Mouse (Mus musculus) limb, embryonic 10.5 days (tissue): ENCODE measurements around the gene Cfdp1. TPM values are rescaled to one million over a fixed set of nuclear protein-coding genes. Genes with fewer than 3 reads are reported as not detected.

Source experiments
- DNase-seq: peaks from one replicate; pipeline ENCODE4 v3.0.0-alpha.2; 2017; ENCODE audit warnings: low spot score
- H3K27ac ChIP-seq: fragments of 300-500 bp; sonication (generic); 2 replicates; pipeline ENCODE4 v1.5.1; 2016; ENCODE audit warnings: mild to moderate bottlenecking
- H3K27me3 ChIP-seq: fragments of 300-500 bp; sonication (generic); 2 replicates; pipeline ENCODE4 v1.6.1; 2016; ENCODE audit warnings: low read depth, mild to moderate bottlenecking; ENCODE audit not compliant: poor library complexity, severe bottlenecking
- H3K36me3 ChIP-seq: fragments of 300-500 bp; sonication (generic); 2 replicates; pipeline ENCODE4 v1.6.1; 2016; ENCODE audit warnings: mild to moderate bottlenecking, moderate library complexity
- H3K4me1 ChIP-seq: fragments of 300-500 bp; sonication (generic); 2 replicates; pipeline ENCODE4 v1.6.1; 2016
- H3K4me3 ChIP-seq: fragments of 300-500 bp; sonication (generic); 2 replicates; pipeline ENCODE4 v1.5.1; 2016; ENCODE audit warnings: mild to moderate bottlenecking, moderate library complexity
- H3K9me3 ChIP-seq: fragments of 300-500 bp; sonication (generic); replicated peaks from 2 replicates; pipeline ENCODE4 v1.6.1; 2016; ENCODE audit warnings: mild to moderate bottlenecking
- WGBS: fragments of 180-500 bp; shearing (Covaris S2); methylation state at CpG from one replicate; pipeline ENCODE4 v1.1.7; 2016; 5-methylcytosine and 5-hydroxymethylcytosine counted together
- polyA plus RNA-seq: library from polyadenylated mRNA; unstranded; fragments of >200 nt; fragmentation: Nextera tagmentation; extraction: Ambion mirVana; gene quantifications from 2 replicates; pipeline ENCODE4 v1.2.1, GENCODE M21; 2016

Gene Cfdp1
- polyA plus RNA-seq, 1 experiment from 2014 or later = 230 TPM

- Histone ChIP-seq H3K27me3 (no peaks in the 10 kb centered on the region), H3K27ac (no peak overlapping the region), H3K4me3 (no peak overlapping the region), H3K4me1 (peaks cover 38% of the 10 kb centered on the region), H3K9me3 (no peaks in the 10 kb centered on the region), H3K36me3 (peaks cover 60% of the 10 kb centered on the region)
- WGBS = 88% methylated on average over 6 of the region's 6 CpGs
- no peak for DNase-seq
These were observed 82.5 kb downstream of the Cfdp1 start for GRCm38 (mm10) chr8:111771625-111772020.

- Histone ChIP-seq H3K4me3 (no peak overlapping the region), H3K27ac (no peak overlapping the region), H3K36me3 (peaks cover 61% of the 10 kb centered on the region), H3K9me3 (no peaks in the 10 kb centered on the region), H3K4me1 (peaks cover 38% of the 10 kb centered on the region), H3K27me3 (no peaks in the 10 kb centered on the region)
- no peak for DNase-seq
- WGBS = 57% methylated on average over 5 of the region's 5 CpGs
These were observed 83.0 kb downstream of the Cfdp1 start for GRCm38 (mm10) chr8:111770958-111771624.

GRCm38 (mm10) chr8:111769764-111770428 is 84.2 kb downstream of the Cfdp1 start:
- DNase-seq = peak; percentile 72
- H3K9me3 ChIP-seq = no peaks in the 10 kb centered on the region
- no peak overlapping the region for H3K4me3 ChIP-seq
- peak overlapping the region; percentile 85 for H3K27ac ChIP-seq
- H3K4me1 ChIP-seq = peaks cover 38% of the 10 kb centered on the region
- H3K36me3 ChIP-seq = peaks cover 63% of the 10 kb centered on the region
- WGBS = 21% methylated on average over 12 of the region's 12 CpGs
- H3K27me3 ChIP-seq = no peaks in the 10 kb centered on the region

- 61% methylated on average over 15 of the region's 15 CpGs for WGBS
- no peak for DNase-seq
- Histone ChIP-seq H3K4me3 (no peak overlapping the region), H3K4me1 (peaks cover 38% of the 10 kb centered on the region), H3K9me3 (no peaks in the 10 kb centered on the region), H3K27ac (peak overlapping the region; percentile 85), H3K27me3 (no peaks in the 10 kb centered on the region), H3K36me3 (peaks cover 57% of the 10 kb centered on the region)
These were observed 84.8 kb downstream of the Cfdp1 start for GRCm38 (mm10) chr8:111769296-111769695.

- Histone ChIP-seq H3K4me3 (no peak overlapping the region), H3K9me3 (no peaks in the 10 kb centered on the region), H3K27ac (peak overlapping the region; percentile 85), H3K36me3 (peaks cover 51% of the 10 kb centered on the region), H3K27me3 (no peaks in the 10 kb centered on the region), H3K4me1 (peaks cover 38% of the 10 kb centered on the region)
- WGBS = 93% methylated on average over 6 of the region's 6 CpGs
- DNase-seq = no peak
These were observed 85.4 kb downstream of the Cfdp1 start for GRCm38 (mm10) chr8:111768651-111769050.

GRCm38 (mm10) chr8:111765616-111766015 is 88.5 kb downstream of the Cfdp1 start:
- 93% methylated on average over 4 of the region's 4 CpGs for WGBS
- Histone ChIP-seq H3K4me3 (no peak overlapping the region), H3K9me3 (no peaks in the 10 kb centered on the region), H3K4me1 (peaks cover 26% of the 10 kb centered on the region), H3K27me3 (no peaks in the 10 kb centered on the region), H3K36me3 (peaks cover 40% of the 10 kb centered on the region), H3K27ac (no peak overlapping the region)
- DNase-seq = no peak

GRCm38 (mm10) chr8:111765096-111765495 is 89.0 kb downstream of the Cfdp1 start:
- no peak overlapping the region for H3K4me3 ChIP-seq
- WGBS = 94% methylated on average over 9 of the region's 9 CpGs
- DNase-seq = no peak
- peaks cover 21% of the 10 kb centered on the region for H3K4me1 ChIP-seq
- no peaks in the 10 kb centered on the region for H3K9me3 ChIP-seq
- peaks cover 40% of the 10 kb centered on the region for H3K36me3 ChIP-seq
- H3K27me3 ChIP-seq = no peaks in the 10 kb centered on the region
- no peak overlapping the region for H3K27ac ChIP-seq

- H3K36me3 ChIP-seq = peaks cover 8% of the 10 kb centered on the region
These were observed 93.4 kb downstream of the Cfdp1 start for GRCm38 (mm10) chr8:111760708-111761107.

GRCm38 (mm10) chr8:111758817-111759216 is 95.3 kb downstream of the Cfdp1 start:
- WGBS = 80% methylated on average over 5 of the region's 5 CpGs

More at GRCm38 (mm10) chr8:111760708-111761107, 93.4 kb downstream of the Cfdp1 start:
- Histone ChIP-seq H3K27ac (no peak overlapping the region), H3K27me3 (no peaks in the 10 kb centered on the region), H3K9me3 (no peaks in the 10 kb centered on the region), H3K4me3 (no peak overlapping the region), H3K4me1 (peaks cover 4% of the 10 kb centered on the region; the same call in 1 of the 2 replicates)
- no peak for DNase-seq
- 83% methylated on average over 13 of the region's 13 CpGs for WGBS

GRCm38 (mm10) chr8:111757599-111757998 is 96.5 kb downstream of the Cfdp1 start:
- no peak overlapping the region for H3K27ac ChIP-seq

More at GRCm38 (mm10) chr8:111758817-111759216, 95.3 kb downstream of the Cfdp1 start:
- peaks cover 10% of the 10 kb centered on the region for H3K4me1 ChIP-seq
- H3K9me3 ChIP-seq = no peaks in the 10 kb centered on the region
- H3K36me3 ChIP-seq = no peaks in the 10 kb centered on the region
- H3K27me3 ChIP-seq = no peaks in the 10 kb centered on the region
- H3K4me3 ChIP-seq = no peak overlapping the region
- no peak overlapping the region for H3K27ac ChIP-seq
- no peak for DNase-seq

GRCm38 (mm10) chr8:111754736-111755135 is 99.4 kb downstream of the Cfdp1 start:
- Histone ChIP-seq H3K9me3 (no peaks in the 10 kb centered on the region), H3K4me3 (no peak overlapping the region), H3K4me1 (peaks cover 8% of the 10 kb centered on the region), H3K27me3 (no peaks in the 10 kb centered on the region), H3K27ac (no peak overlapping the region), H3K36me3 (no peaks in the 10 kb centered on the region)
- WGBS = 85% methylated on average over 6 of the region's 6 CpGs
- no peak for DNase-seq

More at GRCm38 (mm10) chr8:111757599-111757998, 96.5 kb downstream of the Cfdp1 start:
- Histone ChIP-seq H3K4me3 (no peak overlapping the region), H3K4me1 (peaks cover 12% of the 10 kb centered on the region), H3K36me3 (no peaks in the 10 kb centered on the region), H3K27me3 (no peaks in the 10 kb centered on the region), H3K9me3 (no peaks in the 10 kb centered on the region)
- DNase-seq = no peak
- 91% methylated on average over 9 of the region's 9 CpGs for WGBS

- Histone ChIP-seq H3K9me3 (no peaks in the 10 kb centered on the region), H3K36me3 (no peaks in the 10 kb centered on the region), H3K27ac (no peak overlapping the region), H3K4me3 (no peak overlapping the region), H3K27me3 (no peaks in the 10 kb centered on the region), H3K4me1 (peaks cover 8% of the 10 kb centered on the region)
- no peak for DNase-seq
- WGBS = 33% methylated on average over 2 of the region's 2 CpGs
These were observed 100.0 kb downstream of the Cfdp1 start for GRCm38 (mm10) chr8:111754088-111754487.

GRCm38 (mm10) chr8:111748766-111749165 is 105.3 kb downstream of the Cfdp1 start:
- Histone ChIP-seq H3K4me3 (no peak overlapping the region), H3K4me1 (peaks cover 31% of the 10 kb centered on the region), H3K9me3 (no peaks in the 10 kb centered on the region), H3K27me3 (peaks cover 7% of the 10 kb centered on the region; the same call in 1 of the 2 replicates), H3K36me3 (no peaks in the 10 kb centered on the region), H3K27ac (peak overlapping the region; percentile 30; the same call in 1 of the 2 replicates)
- DNase-seq = no peak
- 60% methylated on average over 6 of the region's 6 CpGs for WGBS
